Mouse (Mus musculus) intestine, embryonic 16.5 days (tissue): Measurements from ENCODE around the gene Slc22a23. TPM values are rescaled to one million over a fixed set of nuclear protein-coding genes. Genes with fewer than 3 reads are reported as not detected.

Experiments
- ATAC-seq: fragments of 200-750 bp; cut with Nextera tagmentation; 2 replicates; pipeline ENCODE4 v1.8.0; 2017; ENCODE audit warnings: moderate TSS enrichment, moderate library complexity
- H3K27ac ChIP-seq: fragments of 300-500 bp; sonication (generic); 2 replicates; pipeline ENCODE4 v1.5.1; 2014; ENCODE audit warnings: mild to moderate bottlenecking, low read length
- H3K27me3 ChIP-seq: fragments of 300-500 bp; sonication (generic); replicated peaks from 2 replicates; pipeline ENCODE4 v1.6.1; 2014; ENCODE audit warnings: low read length, control low read depth, mixed read lengths; ENCODE audit not compliant: control insufficient read depth, insufficient read depth
- H3K36me3 ChIP-seq: fragments of 300-500 bp; sonication (generic); 2 replicates; pipeline ENCODE4 v1.6.1; 2014; ENCODE audit warnings: low read length, control low read depth; ENCODE audit not compliant: control insufficient read depth, insufficient read depth
- H3K4me1 ChIP-seq: fragments of 300-500 bp; sonication (generic); 2 replicates; pipeline ENCODE4 v1.6.1; 2014; ENCODE audit warnings: low read length, control low read depth, mixed read lengths; ENCODE audit not compliant: control insufficient read depth, insufficient read depth
- H3K4me2 ChIP-seq: fragments of 300-500 bp; sonication (generic); 2 replicates; pipeline ENCODE4 v1.6.1; 2014; ENCODE audit warnings: low read depth, low read length, control low read depth
- H3K4me3 ChIP-seq: fragments of 300-500 bp; sonication (generic); 2 replicates; pipeline ENCODE4 v1.5.1; 2014; ENCODE audit warnings: mild to moderate bottlenecking, low read length
- H3K9ac ChIP-seq: fragments of 300-500 bp; sonication (generic); 2 replicates; pipeline ENCODE4 v1.6.1; 2014; ENCODE audit warnings: low read depth, low read length
- H3K9me3 ChIP-seq: fragments of 300-500 bp; sonication (generic); 2 replicates; pipeline ENCODE4 v1.6.1; 2016; ENCODE audit warnings: low read length, control low read depth; ENCODE audit not compliant: control insufficient read depth
- WGBS: fragments of 180-500 bp; shearing (Covaris S2); extraction: QIAGEN DNeasy Blood & Tissue Kit; methylation state at CpG from one replicate; pipeline ENCODE4 v1.1.7; 2014; 5-methylcytosine and 5-hydroxymethylcytosine counted together
- polyA plus RNA-seq: library from polyadenylated mRNA; unstranded; fragments of >200 nt; fragmentation: Nextera tagmentation; extraction: Ambion mirVana; gene quantifications from 2 replicates; pipeline ENCODE4 v1.2.1, GENCODE M21; 2015

Gene Slc22a23
- polyA plus RNA-seq, 1 experiment from 2014 or later = 2.2 TPM

DNA sequence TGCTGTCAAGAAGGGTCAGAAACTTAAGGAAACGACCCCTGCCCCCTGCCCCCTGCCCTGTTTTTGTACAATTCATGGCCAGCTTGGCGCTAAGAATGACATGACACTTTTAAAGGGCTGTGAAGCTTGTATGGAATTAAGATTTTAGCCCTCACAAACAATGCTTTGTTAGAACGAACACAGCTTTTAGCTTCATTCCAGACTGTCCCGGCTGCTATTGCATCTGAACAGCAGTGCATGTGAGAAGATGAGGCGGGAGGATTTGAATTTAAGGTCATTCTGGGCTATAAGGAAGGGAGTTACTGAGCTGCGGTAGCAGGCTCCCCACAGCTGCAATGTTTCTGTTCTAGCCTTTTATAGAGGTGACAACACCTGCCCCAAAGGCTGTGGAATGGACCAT lies 96.9 kb downstream of the Slc22a23 start:
- H3K36me3 ChIP-seq = no peaks in the 10 kb centered on the region

DNA sequence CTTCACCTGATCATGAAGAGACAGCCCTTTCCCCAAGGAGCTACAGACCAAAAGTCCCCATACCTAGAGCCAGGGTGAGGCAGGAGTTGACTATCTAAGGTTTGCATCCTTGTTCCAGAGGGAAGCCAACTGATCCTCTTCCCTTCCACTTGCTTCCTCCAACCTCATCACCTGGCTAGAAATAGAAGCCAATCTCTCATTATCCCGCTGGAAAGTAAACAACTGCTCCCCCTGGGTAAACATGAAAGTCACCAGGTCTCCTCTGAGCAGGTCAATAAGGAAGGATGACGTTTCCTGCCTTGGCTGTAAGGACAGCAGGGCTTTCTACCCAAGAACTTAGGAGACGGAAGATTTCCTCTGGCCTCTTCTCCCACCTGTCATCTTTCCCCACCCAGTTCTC lies 98.2 kb downstream of the Slc22a23 start:
- H3K27ac ChIP-seq = no peak overlapping the region
- no peak overlapping the region for H3K9ac ChIP-seq
- 37% methylated on average over 3 of the region's 3 CpGs for whole genome bisulfite sequencing
- H3K4me3 ChIP-seq = no peak overlapping the region
- no peaks in the 10 kb centered on the region for H3K27me3 ChIP-seq
- no peaks in the 10 kb centered on the region for H3K36me3 ChIP-seq
- H3K4me2 ChIP-seq = no peak overlapping the region
- ATAC-seq = peak; percentile 78
- no peaks in the 10 kb centered on the region for H3K9me3 ChIP-seq
- peaks cover 6% of the 10 kb centered on the region; the same call in 1 of the 2 replicates for H3K4me1 ChIP-seq

More for the DNA sequence above, 96.9 kb downstream of the Slc22a23 start:
- WGBS = 52% methylated on average over 6 of the region's 6 CpGs
- H3K27me3 ChIP-seq = no peaks in the 10 kb centered on the region
- H3K9me3 ChIP-seq = no peaks in the 10 kb centered on the region
- ATAC-seq = no peak
- H3K9ac ChIP-seq = no peak overlapping the region
- no peak overlapping the region for H3K4me3 ChIP-seq
- peaks cover 6% of the 10 kb centered on the region; the same call in 1 of the 2 replicates for H3K4me1 ChIP-seq
- no peak overlapping the region for H3K27ac ChIP-seq
- H3K4me2 ChIP-seq = no peak overlapping the region

DNA sequence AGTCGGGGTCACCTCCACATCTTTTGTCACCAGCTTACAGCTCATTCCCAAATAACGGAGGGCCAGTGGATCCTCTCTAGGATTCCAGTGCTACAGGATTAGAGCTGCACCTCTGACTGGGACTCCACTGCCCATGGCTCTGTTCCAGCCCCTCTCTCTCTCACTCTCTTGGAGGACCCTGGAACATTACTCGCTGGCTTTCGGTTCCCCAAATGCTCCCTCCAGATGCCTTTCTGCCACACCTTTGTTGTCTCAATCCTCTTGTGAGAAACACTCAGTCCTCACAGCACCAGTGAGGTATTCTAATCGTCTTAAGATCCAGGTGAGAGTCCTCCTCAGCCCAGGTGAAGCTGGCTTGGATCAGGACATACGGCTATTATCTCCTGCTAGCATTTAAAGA lies 99.8 kb downstream of the Slc22a23 start:
- H3K27ac ChIP-seq = no peak overlapping the region
- no peaks in the 10 kb centered on the region for H3K9me3 ChIP-seq
- WGBS = 65% methylated on average over 6 of the region's 6 CpGs
- no peak overlapping the region for H3K9ac ChIP-seq
- no peak overlapping the region for H3K4me2 ChIP-seq
- no peak for ATAC-seq
- no peaks in the 10 kb centered on the region for H3K27me3 ChIP-seq
- peaks cover 9% of the 10 kb centered on the region; the same call in 1 of the 2 replicates for H3K4me1 ChIP-seq
- no peak overlapping the region for H3K4me3 ChIP-seq
- no peaks in the 10 kb centered on the region for H3K36me3 ChIP-seq

DNA sequence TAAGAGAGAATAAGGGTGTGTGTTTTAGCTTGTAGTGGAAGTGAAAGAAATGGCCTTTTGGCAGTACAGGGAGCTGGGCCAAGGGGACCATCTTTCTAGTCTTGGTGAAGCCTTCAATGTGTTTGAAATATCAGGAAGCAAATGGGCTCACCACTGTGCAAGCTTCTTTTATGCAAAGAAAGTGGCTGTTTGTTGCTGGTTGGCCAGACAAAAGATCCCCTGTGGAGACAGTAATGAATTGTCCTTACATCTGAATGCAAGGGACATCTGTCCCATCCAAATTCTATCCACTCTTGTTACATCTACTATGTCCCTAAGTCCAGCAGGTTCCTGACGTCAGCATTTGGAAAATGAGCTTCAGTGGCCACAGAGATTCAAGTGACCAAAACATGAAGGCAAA lies 100.8 kb downstream of the Slc22a23 start:
- Histone ChIP-seq H3K36me3 (no peaks in the 10 kb centered on the region), H3K27me3 (no peaks in the 10 kb centered on the region), H3K9ac (no peak overlapping the region), H3K4me3 (no peak overlapping the region), H3K27ac (no peak overlapping the region), H3K4me2 (no peak overlapping the region), H3K9me3 (no peaks in the 10 kb centered on the region), H3K4me1 (peaks cover 11% of the 10 kb centered on the region)
- ATAC-seq = no peak
- 51% methylated on average over 1 of the region's 1 CpGs for WGBS

DNA sequence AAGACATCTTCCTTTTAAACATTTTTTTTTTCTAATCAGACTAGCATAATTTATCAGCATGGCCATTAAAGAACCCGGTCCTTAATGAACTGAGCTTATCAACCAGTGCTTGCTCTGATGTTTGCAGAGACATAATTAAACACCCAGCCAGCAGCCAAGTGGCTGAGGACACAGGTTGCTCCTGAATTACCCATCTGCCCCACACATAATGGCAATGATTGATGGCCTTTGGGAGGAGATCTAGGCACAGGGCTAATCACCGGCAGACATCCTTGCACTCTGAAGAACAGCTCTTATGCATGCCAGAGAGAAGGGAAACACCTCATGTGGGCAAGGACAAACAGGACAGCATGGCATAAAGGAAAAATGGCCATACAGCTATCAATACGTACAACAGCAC lies 102.8 kb downstream of the Slc22a23 start:
- Histone ChIP-seq H3K4me3 (no peak overlapping the region), H3K9ac (no peak overlapping the region), H3K4me2 (no peak overlapping the region), H3K4me1 (peaks cover 10% of the 10 kb centered on the region), H3K36me3 (no peaks in the 10 kb centered on the region), H3K9me3 (no peaks in the 10 kb centered on the region), H3K27me3 (no peaks in the 10 kb centered on the region), H3K27ac (no peak overlapping the region)
- WGBS = 33% methylated on average over 3 of the region's 3 CpGs
- no peak for ATAC-seq

DNA sequence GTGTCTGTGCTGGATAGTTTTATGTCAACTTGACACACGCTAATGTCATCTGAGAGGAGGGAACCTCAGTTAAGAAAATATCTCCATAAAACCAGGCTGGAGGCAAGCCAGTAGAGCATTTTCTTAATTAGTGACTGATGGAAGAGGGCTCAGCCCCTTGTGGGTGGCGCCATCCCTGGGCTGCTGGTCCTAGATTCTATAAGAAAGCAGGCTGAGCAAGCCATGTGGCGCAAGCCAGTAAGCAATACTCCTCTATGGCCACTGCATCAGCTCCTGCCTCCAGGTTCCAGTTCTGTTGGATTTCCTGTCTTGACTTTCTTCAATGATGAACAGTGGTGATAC lies 104.9 kb downstream of the Slc22a23 start:
- Histone ChIP-seq H3K9ac (no peak overlapping the region), H3K27me3 (no peaks in the 10 kb centered on the region), H3K4me3 (no peak overlapping the region), H3K4me2 (0 out of 2 replicates have a peak overlapping the region, but pooled peaks have one; percentile 19), H3K36me3 (no peaks in the 10 kb centered on the region), H3K9me3 (no peaks in the 10 kb centered on the region), H3K4me1 (peaks cover 5% of the 10 kb centered on the region; the same call in 1 of the 2 replicates), H3K27ac (peak overlapping the region; percentile 66)
- peak; percentile 58 for ATAC-seq
- 74% methylated on average over 3 of the region's 3 CpGs for WGBS

DNA sequence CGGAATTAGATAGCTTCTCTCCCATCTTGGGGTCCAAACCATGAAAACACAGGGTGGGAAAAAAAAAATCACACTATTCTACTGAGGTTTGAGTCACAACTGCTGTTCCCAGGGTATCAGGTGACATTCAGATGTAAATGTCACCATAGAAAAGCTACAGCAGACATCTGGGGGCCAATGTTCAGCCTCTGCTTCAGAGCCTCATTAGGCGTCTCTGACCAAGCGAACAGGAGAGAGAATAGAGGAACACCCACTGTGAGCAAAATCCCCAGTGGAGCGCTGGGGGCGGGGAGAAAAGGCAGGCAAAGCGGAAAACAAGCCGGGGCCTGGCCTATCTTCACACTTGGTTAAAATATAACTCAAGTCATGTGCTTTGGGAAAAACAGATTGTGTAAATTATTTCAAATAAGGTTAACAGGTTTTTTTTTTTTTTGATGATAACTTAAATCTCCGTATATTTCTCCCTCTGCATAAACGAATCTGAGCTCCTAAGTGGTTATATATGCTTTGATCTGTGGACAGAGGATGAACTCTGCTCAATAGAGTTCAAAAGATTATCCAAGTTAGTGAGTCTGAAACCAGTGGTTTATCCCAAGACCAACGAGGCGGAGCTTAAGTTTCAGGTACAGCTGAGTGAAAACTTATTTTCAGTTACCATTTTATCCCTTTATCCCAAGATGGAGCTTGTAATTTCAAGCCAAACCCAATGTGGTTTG lies 105.5 kb downstream of the Slc22a23 start:
- WGBS = 35% methylated on average over 11 of the region's 11 CpGs
- peak overlapping the region; percentile 66 for H3K27ac ChIP-seq
- peak; percentile 86 for ATAC-seq
- no peaks in the 10 kb centered on the region for H3K36me3 ChIP-seq
- H3K9ac ChIP-seq = no peak overlapping the region
- peaks cover 5% of the 10 kb centered on the region; the same call in 1 of the 2 replicates for H3K4me1 ChIP-seq
- no peaks in the 10 kb centered on the region for H3K27me3 ChIP-seq
- H3K9me3 ChIP-seq = no peaks in the 10 kb centered on the region
- no peak overlapping the region for H3K4me3 ChIP-seq
- H3K4me2 ChIP-seq = peak overlapping the region; percentile 19; the same call in 1 of the 2 replicates

DNA sequence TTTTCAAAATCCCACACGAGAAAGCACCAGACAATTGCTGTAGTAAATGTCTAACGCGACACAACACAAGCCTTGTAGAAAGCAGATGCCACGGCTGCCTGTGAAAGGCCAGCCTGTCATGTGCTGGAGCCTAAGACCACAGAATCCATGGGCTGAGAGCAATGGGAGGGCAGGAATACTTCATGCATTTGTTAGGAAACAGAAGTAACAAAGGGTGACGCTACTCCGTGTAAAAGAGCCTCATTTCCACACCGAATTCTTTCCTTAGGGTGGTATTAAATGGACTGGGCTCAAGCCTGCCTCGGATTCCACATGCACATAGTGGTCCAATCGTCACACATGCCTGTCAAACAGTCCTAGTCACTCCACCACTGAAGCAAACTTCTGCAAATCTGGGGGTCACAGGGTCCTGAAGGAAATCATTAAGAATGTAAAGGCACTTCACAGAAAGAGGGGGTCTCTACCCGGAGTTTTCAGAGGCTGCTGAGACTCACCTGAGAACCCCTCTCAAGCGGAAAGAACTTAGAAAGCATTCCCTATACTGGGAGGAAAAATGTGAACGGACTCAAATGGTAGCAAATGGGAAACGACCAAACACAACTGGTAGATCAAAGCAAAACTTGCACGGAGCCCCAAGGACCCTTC lies 106.2 kb downstream of the Slc22a23 start:
- no peaks in the 10 kb centered on the region for H3K36me3 ChIP-seq
- H3K4me1 ChIP-seq = peaks cover 5% of the 10 kb centered on the region; the same call in 1 of the 2 replicates
- no peaks in the 10 kb centered on the region for H3K27me3 ChIP-seq
- 0 out of 2 replicates have a peak, but pooled peaks have one; percentile 13 for ATAC-seq
- WGBS = 33% methylated on average over 14 of the region's 14 CpGs
- no peak overlapping the region for H3K4me3 ChIP-seq
- 0 out of 2 replicates have a peak overlapping the region, but pooled peaks have one; percentile 15 for H3K4me2 ChIP-seq
- peak overlapping the region; percentile 65 for H3K27ac ChIP-seq
- H3K9ac ChIP-seq = no peak overlapping the region
- H3K9me3 ChIP-seq = no peaks in the 10 kb centered on the region

DNA sequence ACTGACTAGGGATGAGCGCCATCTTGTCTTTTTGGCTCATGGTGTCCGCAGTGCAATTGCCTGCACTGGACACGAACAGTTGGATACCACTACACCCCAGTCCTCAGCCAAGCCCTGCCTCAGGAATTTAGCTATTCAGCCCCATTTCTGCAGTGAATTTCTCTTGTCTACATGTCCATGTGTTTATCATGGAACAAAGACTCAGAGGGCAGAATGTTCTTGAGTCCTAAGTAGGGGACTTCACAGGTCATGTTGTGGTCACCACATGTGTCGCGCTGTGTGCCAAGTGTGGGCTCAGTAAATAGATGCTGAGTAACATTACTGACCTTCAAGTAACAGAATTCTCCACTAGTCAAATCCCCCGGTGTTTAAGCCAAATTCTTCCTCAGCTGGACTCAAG lies 109.9 kb downstream of the Slc22a23 start:
- Histone ChIP-seq H3K36me3 (no peaks in the 10 kb centered on the region), H3K4me3 (no peak overlapping the region), H3K27ac (no peak overlapping the region), H3K9me3 (no peaks in the 10 kb centered on the region), H3K27me3 (no peaks in the 10 kb centered on the region), H3K9ac (no peak overlapping the region), H3K4me1 (peaks cover 1% of the 10 kb centered on the region; the same call in 1 of the 2 replicates), H3K4me2 (no peak overlapping the region)
- ATAC-seq = no peak
- 94% methylated on average over 6 of the region's 6 CpGs for WGBS
